Mouse (Mus musculus): ENCODE data around the gene Brd3.
"Not testable (repeated sequence)": the region's sequence is repeated elsewhere in the genome, so short reads cannot be mapped to it uniquely, and the experiment has no call there.

Brd3 gene

GRCm38 (mm10) chr2:27507562-27507961 lies at the start of gene Brd3:
TSS of gene Brd3 (minus strand) at chr2:27507662.
- no peak for DNase-seq

GRCm38 (mm10) chr2:27556921-27557320 lies 49.5 kb upstream of the Brd3 start:
- no peak for DNase-seq

- peak; percentile 57 to 71 for DNase-seq
Measured at GRCm38 (mm10) chr2:27554308-27554707, 46.8 kb upstream of the Brd3 start.

DNA sequence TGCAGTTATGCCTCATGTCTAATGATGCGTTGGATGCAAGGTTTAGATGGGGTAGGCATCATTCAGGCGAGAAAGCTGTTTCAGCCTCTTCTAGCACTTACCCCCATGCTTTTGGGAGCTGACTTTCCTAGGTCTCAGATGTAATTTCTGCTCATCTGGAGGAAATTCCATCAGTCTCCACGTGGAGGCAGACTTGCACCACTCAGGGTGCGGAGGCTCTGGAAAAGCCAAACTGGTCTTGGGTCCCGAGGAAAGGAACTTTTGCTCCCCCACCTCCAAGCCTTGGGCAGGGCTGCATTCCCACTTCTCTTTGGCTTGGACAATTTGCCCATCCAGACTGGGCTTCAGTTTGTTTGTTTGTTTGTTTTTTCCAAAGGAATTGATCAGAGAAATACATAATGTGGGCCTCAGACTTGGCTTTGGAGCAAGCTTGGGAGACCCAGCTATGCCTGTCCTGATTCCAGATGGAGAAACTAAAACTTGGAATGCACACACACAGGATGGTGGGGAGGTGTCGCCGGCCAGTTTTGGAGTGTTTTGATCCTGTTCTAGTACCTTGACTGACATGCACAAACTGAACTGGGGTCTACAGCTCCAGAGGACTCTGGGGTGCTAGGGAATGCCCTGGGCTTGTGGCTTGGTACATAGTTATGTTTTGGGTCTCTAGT lies 45.3 kb upstream of the Brd3 start:
- peak; percentile 86 to 87 for DNase-seq

DNA sequence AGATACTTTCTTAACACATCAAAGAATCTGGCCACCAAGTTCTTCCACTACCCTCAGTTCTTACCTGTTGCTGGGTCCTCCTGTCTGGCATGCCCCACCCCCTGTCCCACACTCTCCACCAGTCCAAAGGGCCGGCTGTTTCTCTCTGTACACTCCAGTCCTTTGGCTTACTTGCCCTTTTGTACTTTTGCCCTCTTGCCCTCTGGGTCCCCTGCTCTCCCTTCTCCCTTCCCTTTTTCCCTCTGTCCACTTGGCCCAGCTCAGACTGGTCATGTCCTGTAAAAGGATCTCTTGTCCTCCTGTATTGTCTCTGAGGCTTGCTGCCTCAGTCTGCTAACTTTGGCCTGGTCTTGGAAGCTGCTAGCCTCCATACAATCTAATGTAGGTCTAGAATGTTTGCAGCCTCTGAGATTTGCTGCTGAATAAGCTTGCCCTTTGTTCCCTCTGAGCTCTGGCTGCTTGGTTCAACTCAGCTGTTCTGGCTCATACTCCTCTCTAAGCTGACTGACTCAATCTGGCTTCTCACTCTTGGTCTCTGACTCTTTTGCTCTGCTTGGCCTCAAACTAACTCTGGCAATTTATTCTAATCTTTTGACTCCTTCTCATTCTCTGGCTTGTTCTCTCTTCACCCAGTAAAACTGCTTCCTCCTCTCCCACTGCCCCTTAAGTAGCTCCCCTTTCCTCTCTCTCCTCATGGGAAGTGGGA lies 41.4 kb upstream of the Brd3 start:
- no peak for DNase-seq

DNA sequence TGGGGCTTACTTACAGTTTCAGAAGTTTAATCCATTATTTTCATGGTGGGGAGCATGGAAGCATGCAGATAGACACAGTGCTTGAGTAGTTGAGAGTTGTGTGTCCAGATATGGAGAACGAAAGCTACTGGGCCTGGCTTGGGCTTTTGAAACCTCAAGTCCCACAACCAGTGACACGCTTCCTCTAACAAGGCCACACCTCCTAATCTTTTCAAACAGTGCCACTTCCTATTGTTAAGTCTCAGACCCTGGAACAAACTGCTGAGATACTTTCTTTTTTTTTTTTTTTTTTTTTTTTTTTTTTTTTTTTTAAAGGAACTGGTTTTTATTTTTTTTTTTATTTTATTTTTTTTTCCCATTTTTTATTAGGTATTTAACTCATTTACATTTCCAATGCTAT lies 40.5 kb upstream of the Brd3 start:
- DNase-seq: no peak

GRCm38 (mm10) chr2:27547326-27547725 lies 39.9 kb upstream of the Brd3 start:
- no peak for DNase-seq

DNA sequence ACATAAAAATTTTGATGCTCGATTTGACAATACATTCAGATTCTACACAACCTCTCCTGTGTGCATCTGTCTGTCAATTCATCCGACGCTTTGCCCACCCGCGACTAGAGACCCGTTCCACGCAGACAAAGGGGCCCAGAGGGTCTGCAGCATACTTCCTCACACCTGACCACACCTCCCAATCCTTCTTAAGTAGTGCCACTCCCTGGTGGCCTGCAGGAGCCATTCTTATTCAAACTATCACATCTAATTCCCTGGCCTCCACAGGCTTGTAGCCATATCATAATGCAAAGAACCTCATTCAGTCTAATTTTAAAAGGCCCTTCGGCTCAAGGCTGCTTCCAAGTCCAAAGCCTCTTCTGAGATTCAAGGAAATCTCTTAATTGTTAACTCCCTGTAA lies 38.6 kb upstream of the Brd3 start:
- DNase-seq: not testable (repeated sequence)

- not testable (repeated sequence) for DNase-seq
Measured at GRCm38 (mm10) chr2:27545517-27545916, 38.1 kb upstream of the Brd3 start.

DNA sequence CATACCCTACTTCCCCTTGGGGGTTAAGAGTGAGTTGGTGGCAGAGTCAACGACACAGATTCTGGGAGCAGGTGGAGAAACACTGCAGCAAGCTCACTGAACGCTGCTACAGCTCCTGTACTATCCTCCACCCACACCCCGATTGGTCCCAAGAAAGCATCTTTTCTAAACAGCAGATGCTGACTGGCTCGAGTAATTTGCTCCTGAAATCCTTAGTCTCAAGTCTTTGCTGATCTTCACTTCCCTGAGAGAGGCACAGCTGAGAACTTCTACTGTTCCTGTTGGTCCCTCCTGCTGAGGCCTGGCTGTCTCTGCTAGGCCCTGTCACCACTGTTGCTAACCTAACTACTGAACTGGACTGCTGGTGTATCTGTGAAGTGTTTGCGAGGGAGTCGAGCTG lies 37.2 kb upstream of the Brd3 start:
- no peak for DNase-seq

DNA sequence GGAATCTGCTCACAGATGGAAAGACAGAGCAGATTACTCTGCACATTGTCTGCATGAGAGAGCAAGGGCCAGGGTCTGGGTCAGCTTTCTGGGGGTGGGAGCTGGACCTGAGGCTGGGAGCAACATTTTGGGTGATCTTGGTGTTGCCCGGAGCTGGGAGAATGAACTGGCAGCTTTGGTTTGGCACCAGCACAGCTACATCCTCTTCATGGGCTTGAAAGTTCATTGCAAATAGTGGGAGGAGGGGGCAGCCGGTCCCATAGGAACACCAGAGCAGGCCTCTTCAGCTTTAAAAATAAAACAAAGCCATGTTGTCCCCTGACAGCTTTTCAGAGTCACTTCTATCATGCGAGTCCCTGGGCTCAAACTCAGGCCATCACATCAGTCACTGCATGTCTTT lies 33.8 kb upstream of the Brd3 start:
- DNase-seq: no peak

GRCm38 (mm10) chr2:27540515-27540836 lies 33.0 kb upstream of the Brd3 start:
- DNase-seq: no peak

DNA sequence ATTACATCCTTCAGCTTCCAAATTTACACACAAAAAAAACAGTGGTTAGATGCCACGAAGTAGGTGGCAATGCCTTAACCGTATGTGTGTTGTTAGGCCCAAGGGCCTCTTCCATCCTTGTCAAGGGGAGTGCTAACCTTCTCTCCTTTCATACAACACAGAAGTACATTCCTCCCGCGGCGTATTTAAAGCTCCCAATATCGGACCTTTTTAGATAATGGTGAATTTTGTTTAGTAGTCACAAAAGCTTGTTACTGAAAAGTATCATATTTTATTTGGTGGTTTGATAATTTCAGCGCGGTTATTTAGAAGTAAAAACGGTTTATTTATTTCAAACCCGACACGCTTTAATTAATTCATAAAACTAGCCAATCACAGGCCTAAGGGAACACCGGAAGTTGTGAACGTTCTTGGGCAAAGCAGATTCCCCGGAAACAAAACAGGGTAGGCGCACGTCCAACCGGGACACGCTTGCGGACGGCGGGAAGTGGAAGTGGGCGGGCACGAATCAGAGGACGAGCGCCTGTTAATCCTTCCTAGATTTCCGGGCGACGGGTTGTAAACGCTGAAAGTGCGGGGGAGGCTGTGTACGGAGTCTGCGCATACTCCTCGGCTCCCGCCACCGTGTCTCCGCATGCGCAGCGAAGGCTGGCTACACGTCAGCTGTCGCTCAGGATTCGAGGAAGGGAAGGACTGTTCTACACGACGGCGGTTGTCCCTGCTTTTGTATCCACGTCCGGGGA lies 32.5 kb upstream of the Brd3 start:
- DNase-seq: peak; percentile 97 to 99

- DNase-seq: no peak
Measured at GRCm38 (mm10) chr2:27539336-27539735, 31.9 kb upstream of the Brd3 start.

DNA sequence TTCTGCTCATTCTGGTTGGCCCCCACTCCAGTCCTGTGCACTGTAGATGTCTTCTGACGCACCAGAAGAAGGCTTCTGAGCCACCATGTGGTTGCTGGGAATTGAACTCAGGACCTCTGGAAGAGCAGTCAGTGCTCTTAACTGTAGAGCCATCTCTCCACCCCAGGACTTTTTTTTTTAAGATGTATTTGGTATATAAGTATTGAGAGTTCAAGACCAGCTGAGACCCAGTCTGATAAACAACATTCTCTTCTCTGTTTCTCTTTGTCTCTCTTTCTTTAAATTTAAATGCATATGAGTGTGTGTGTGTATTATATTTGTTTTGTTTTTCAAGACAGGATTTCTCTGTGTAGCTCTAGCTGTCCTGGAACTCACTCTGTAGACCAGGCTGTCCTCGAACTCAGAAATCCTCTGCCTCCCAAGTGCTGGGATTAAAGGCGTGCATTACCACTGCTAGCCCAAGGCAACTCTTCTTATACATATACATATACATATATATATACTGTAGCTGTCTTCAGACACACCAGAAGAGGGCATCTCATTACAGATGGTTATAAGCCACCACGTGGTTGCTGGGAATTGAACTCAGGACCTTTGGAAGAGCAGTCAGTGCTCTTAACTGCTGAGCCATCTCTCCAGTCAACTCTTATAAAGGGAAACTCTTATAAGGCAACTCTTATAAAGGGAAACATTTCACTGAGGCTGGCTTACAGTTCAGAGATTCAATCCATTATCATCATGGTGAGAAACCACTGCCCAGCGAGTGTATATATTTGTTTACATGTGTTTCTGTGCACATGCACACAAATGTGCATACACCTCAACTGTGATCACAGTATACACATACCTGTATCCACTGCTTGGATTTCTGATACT lies 31.2 kb upstream of the Brd3 start:
- DNase-seq: not testable (repeated sequence)

- DNase-seq: peak in 1 of 2 experiments; percentile 32
Measured at GRCm38 (mm10) chr2:27518283-27518682, 10.8 kb upstream of the Brd3 start.

GRCm38 (mm10) chr2:27516289-27516688 lies 8.8 kb upstream of the Brd3 start:
- DNase-seq: no peak

- DNase-seq: peak; percentile 25 to 53
Measured at GRCm38 (mm10) chr2:27515341-27516166, 8.1 kb upstream of the Brd3 start.

DNA sequence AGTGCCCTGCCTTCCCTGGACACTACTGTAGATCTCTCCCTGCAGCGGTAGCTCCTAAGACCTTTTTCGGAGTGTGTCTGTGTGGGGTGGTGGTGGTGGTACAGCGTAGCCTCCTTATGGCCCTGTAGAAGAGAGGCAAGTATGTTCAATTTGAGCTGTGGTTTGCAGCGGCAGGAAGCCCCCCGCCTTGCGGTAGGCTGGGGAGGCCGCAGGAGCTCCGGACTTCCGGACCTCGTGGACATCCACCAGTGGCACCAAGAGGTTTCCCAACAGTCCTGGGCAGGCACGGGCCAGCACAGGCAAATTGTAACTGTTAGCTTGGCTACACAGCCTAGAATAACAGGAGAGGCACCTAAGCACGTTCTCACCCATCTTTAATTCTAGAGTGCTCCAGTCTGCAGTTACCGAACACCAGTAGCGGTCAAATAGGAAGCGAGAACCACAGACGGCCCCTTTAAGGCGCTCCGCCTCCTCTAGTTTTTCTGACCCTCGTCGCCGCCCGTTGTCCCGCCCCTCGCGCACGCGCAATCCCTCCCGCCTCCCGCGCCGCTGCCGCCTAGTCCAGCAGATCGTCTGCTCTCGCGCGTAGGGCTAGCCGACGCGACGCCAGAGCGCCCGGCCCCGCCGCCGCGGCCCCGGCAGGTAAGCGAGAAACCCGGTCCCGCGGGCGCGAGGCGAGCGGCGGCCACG lies 7.3 kb upstream of the Brd3 start, which contains the start of gene Wdr5:
Gene Wdr5, plus strand, starts transcription at position 519 of the 690 bp plus-strand sequence.
- DNase-seq: peak; percentile 98 to 99

DNA sequence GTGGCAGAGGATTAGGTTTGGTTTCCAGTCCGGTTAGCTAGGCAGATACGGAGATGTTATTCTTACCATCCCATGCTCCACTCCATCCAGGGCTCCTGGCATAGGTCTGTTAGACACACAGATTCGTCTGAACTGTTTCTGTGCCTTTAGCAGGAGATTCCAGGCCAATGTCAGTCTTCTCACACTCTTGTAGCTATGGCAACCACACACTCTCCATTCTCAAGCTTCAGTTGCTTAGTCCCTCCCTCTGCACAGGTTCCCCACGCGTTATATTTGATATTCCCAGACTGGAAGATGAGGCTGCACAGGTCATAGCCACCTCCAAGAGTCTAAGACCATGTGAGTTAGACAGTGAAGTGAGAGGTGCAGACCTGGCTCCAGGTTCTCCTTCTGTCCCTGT lies 6.4 kb upstream of the Brd3 start:
- DNase-seq: no peak

DNA sequence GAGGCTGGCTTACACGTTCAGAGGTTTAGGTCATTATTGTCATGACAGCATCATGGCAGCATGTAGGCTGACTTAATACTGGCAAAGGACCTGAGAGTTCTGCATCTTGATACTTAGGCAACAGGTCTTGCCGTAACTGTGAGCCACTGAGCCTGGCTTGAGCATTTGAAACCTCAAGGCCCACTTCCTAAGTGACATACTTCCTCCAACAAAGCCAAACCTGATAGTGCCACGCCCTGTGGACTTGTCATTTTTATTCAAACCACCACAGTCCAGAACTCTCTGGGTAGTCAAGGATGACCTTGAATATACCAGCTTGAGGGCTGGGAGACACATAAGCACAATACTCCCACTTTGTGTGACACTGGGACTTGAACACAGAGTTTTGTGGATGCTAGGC lies 5.4 kb upstream of the Brd3 start:
- no peak for DNase-seq
